Mouse (Mus musculus) kidney, embryonic 14.5 days (tissue): Measurements from ENCODE around the gene Tspan31. TPM values are rescaled to one million over a fixed set of nuclear protein-coding genes. Genes with fewer than 3 reads are reported as not detected.

Experiments used
- ATAC-seq: fragments of 200-750 bp; cut with Nextera tagmentation; 2 replicates; pipeline ENCODE4 v1.8.0; 2017; ENCODE audit warnings: moderate number of reproducible peaks, mild to moderate bottlenecking, moderate TSS enrichment, moderate library complexity; ENCODE audit not compliant: low FRiP score, low TSS enrichment
- H3K27ac ChIP-seq: fragments of 300-500 bp; sonication (generic); 2 replicates; pipeline ENCODE4 v1.5.1; 2014; ENCODE audit warnings: low read depth, mild to moderate bottlenecking, low read length, moderate library complexity, mixed read lengths
- H3K27me3 ChIP-seq: fragments of 300-500 bp; sonication (generic); 2 replicates; pipeline ENCODE4 v1.6.1; 2014; ENCODE audit warnings: mild to moderate bottlenecking, low read length; ENCODE audit not compliant: control insufficient read depth, insufficient read depth
- H3K36me3 ChIP-seq: fragments of 300-500 bp; sonication (generic); 2 replicates; pipeline ENCODE4 v1.6.1; 2014; ENCODE audit warnings: low read length, mixed read lengths; ENCODE audit not compliant: control insufficient read depth, insufficient read depth
- H3K4me1 ChIP-seq: fragments of 300-500 bp; sonication (generic); 2 replicates; pipeline ENCODE4 v1.6.1; 2014; ENCODE audit warnings: low read length, mixed read lengths; ENCODE audit not compliant: control insufficient read depth, insufficient read depth
- H3K4me2 ChIP-seq: fragments of 300-500 bp; sonication (generic); replicated peaks from 2 replicates; pipeline ENCODE4 v1.6.1; 2014; ENCODE audit warnings: low read depth, mild to moderate bottlenecking, low read length
- H3K4me3 ChIP-seq: fragments of 300-500 bp; sonication (generic); 2 replicates; pipeline ENCODE4 v1.5.1; 2014; ENCODE audit warnings: mild to moderate bottlenecking, low read length
- H3K9ac ChIP-seq: fragments of 300-500 bp; sonication (generic); 2 replicates; pipeline ENCODE4 v1.6.1; 2014; ENCODE audit warnings: low read depth, mild to moderate bottlenecking, low read length, moderate library complexity
- H3K9me3 ChIP-seq: fragments of 300-500 bp; sonication (generic); 2 replicates; pipeline ENCODE4 v1.6.1; 2016; ENCODE audit warnings: low read length; ENCODE audit not compliant: control insufficient read depth
- WGBS: fragments of 180-500 bp; shearing (Covaris S2); extraction: QIAGEN DNeasy Blood & Tissue Kit; methylation state at CpG from one replicate; pipeline ENCODE4 v1.1.7; 2014; 5-methylcytosine and 5-hydroxymethylcytosine counted together
- polyA plus RNA-seq: library from polyadenylated mRNA; unstranded; fragments of >200 nt; fragmentation: Nextera tagmentation; extraction: Ambion mirVana; gene quantifications from 2 replicates; pipeline ENCODE4 v1.2.1, GENCODE M21; 2014

Tspan31 gene
- polyA plus RNA-seq, 1 experiment from 2014 or later: 153 TPM

GRCm38 (mm10) chr10:127055406-127055805, 14.7 kb downstream of the Tspan31 start:
- Histone ChIP-seq H3K4me3 (no peak overlapping the region), H3K9ac (no peak overlapping the region), H3K36me3 (peaks cover 16% of the 10 kb centered on the region; the same call in 1 of the 2 replicates), H3K9me3 (no peaks in the 10 kb centered on the region), H3K4me1 (peaks cover 13% of the 10 kb centered on the region), H3K27ac (no peak overlapping the region), H3K27me3 (peaks cover 12% of the 10 kb centered on the region), H3K4me2 (no peak overlapping the region)
- WGBS: 87% methylated on average over 8 of the region's 8 CpGs
- ATAC-seq: no peak

DNA sequence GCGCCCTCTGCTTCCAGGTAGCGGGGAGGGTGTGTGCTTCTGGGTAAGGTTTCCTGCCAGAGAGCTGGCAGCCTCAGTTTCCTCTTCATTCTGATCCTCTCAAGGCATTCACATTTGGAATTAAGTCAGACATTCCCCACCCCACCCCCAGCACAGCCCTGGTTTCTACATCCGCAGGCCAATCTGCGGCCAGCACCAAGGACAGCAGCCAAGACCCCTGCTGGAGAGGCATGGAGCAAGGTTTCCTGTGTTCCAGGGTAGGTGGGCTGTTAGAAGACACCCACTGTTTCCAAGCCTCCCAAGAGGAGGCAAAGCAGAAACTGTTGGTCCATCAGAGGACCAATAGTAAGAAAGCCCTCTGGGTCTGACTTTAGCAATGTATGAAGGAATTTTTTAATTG, 15.4 kb downstream of the Tspan31 start:
- Histone ChIP-seq H3K27me3 (peaks cover 19% of the 10 kb centered on the region), H3K27ac (no peak overlapping the region), H3K36me3 (peaks cover 16% of the 10 kb centered on the region; the same call in 1 of the 2 replicates), H3K4me2 (no peak overlapping the region), H3K9ac (no peak overlapping the region), H3K4me3 (no peak overlapping the region), H3K4me1 (peaks cover 17% of the 10 kb centered on the region), H3K9me3 (no peaks in the 10 kb centered on the region)
- 66% methylated on average over 4 of the region's 4 CpGs for WGBS
- ATAC-seq: no peak

DNA sequence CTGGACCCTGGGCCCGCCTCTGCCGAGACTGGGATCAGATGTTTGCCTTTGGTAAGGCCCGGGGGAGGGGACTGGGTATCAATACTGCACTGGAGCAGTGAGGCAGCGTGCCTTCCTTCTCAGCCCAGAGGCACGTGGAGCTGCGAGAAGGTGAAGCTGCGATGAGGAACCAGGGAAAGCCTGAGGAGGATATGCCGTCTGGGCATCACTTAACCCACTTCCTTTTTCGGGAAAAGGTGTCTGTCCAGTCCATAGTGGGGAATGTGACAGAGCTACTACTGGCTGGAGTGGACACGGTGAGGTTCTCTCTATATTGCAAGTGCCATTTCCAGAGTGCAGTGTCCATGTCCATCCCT, 20.0 kb downstream of the Tspan31 start:
- 0 out of 2 replicates have a peak, but pooled peaks have one; percentile 33 for ATAC-seq
- H3K4me2 ChIP-seq: no peak overlapping the region
- WGBS: 20% methylated on average over 10 of the region's 10 CpGs
- H3K27me3 ChIP-seq: peaks cover 32% of the 10 kb centered on the region
- no peaks in the 10 kb centered on the region; the same call in none of the 2 replicates for H3K36me3 ChIP-seq
- H3K27ac ChIP-seq: no peak overlapping the region
- H3K4me1 ChIP-seq: peaks cover 9% of the 10 kb centered on the region; the same call in 1 of the 2 replicates
- no peak overlapping the region for H3K4me3 ChIP-seq
- no peak overlapping the region for H3K9ac ChIP-seq
- H3K9me3 ChIP-seq: no peaks in the 10 kb centered on the region

DNA sequence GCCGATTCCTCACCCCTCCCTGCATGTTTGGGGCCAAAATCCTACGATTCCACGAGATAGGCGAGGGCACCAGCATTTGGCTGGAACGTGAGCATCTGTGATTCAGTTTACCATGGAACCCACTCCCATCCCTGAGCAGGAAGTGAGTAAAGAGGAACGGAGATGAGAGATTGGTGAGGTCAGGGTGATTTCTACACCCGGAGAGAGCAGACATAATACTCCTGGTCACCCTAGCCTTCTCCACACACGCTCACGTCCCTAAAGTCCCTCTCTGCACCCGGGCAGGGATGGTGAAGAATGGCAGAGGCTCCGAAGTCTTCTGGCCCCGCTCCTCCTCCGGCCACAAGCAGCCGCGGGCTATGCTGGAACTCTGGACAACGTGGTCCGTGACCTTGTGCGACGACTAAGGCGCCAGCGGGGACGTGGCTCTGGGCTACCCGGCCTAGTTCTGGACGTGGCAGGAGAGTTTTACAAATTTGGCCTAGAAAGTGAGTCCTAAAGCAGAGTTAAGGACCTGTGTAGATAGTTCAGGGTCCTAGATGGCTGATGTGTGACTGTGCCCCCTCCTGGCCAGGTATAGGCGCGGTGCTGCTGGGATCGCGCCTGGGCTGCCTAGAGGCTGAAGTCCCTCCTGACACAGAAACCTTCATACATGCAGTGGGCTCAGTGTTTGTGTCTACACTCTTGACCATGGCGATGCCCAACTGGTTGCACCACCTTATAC, 20.5 kb downstream of the Tspan31 start:
- H3K4me2 ChIP-seq: peak overlapping the region; percentile 8
- H3K4me1 ChIP-seq: peaks cover 9% of the 10 kb centered on the region; the same call in 1 of the 2 replicates
- peak overlapping the region; percentile 24; the same call in 1 of the 2 replicates for H3K9ac ChIP-seq
- H3K4me3 ChIP-seq: peak overlapping the region; percentile 22
- ATAC-seq: peak; percentile 24; the same call in 1 of the 2 replicates
- H3K9me3 ChIP-seq: no peaks in the 10 kb centered on the region
- no peak overlapping the region for H3K27ac ChIP-seq
- peaks cover 5% of the 10 kb centered on the region for H3K36me3 ChIP-seq
- peaks cover 32% of the 10 kb centered on the region for H3K27me3 ChIP-seq
- WGBS: 2% methylated on average over 29 of the region's 29 CpGs

DNA sequence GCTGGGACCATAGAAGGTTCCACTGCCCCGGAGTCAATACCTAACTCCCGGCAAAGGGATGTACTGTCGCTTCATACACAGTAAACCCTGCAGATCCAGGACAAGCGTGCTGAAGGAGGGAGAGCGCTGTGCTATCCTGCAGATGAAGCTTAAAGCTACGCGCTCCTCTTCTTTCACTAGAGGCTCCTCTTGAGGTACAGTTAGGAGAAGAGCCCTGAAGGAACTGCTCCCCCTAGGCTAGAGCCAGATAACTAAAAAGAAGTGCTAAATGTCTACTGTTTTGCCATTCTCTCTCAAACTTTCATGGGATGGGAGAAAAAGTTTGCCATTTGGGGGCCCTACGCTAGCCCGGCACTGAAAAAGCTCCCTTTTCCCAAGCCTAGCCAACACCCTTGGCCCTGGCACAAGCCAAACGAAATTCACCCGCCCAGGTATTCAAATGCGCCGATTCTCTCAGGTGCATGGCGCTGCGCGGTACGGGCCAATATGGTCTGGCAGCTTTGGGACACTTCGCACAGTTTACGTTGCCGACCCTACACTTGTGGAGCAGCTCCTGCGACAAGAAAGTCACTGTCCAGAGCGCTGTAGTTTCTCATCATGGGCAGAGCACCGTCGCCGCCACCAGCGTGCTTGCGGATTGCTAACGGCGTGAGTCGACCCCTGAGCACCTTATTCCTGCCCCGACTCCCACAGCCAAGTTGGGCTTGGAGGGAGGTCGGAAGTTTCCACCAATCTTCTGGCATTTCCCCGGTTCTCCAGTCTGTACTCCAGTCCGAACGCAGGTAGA, 21.3 kb downstream of the Tspan31 start:
- Histone ChIP-seq H3K27ac (no peak overlapping the region), H3K9ac (peak overlapping the region; percentile 24; the same call in 1 of the 2 replicates), H3K9me3 (no peaks in the 10 kb centered on the region), H3K4me2 (peak overlapping the region; percentile 8), H3K27me3 (peaks cover 32% of the 10 kb centered on the region), H3K36me3 (peaks cover 10% of the 10 kb centered on the region), H3K4me3 (peak overlapping the region; percentile 22), H3K4me1 (peaks cover 9% of the 10 kb centered on the region; the same call in 1 of the 2 replicates)
- no peak for ATAC-seq
- WGBS: 4% methylated on average over 35 of the region's 35 CpGs

DNA sequence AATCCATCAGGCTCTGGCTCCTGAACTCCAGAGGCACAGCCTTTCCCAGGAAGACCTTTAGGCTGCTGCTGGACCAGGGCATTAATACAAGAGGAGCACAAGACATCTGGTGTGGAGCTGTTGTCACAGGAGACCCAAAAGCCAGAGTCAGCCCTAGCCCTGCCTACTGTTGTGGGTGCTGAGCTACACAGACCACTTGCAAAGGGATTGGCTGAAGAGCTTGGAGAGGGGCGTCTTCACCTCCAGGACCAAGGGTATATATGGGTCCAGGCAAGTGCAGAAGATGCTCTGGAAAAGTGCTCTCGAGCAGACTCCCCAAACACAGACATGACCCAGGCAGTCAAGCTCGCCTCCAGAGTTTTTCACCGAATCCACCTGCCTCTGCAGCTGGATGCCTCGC, 22.1 kb downstream of the Tspan31 start, which contains the start of gene Cyp27b1:
Gene Cyp27b1, plus strand, starts transcription at position 297 of the 400 bp plus-strand sequence.
- Histone ChIP-seq H3K27me3 (peaks cover 32% of the 10 kb centered on the region), H3K4me2 (peak within 1 kb of the TSS; percentile 8), H3K36me3 (peaks cover 16% of the 10 kb centered on the region), H3K9me3 (no peaks in the 10 kb centered on the region), H3K9ac (peak within 1 kb of the TSS; percentile 24; the same call in 1 of the 2 replicates), H3K4me1 (peaks cover 13% of the 10 kb centered on the region; the same call in 1 of the 2 replicates), H3K4me3 (peak within 1 kb of the TSS; percentile 22), H3K27ac (no peak within 1 kb of the TSS)
- 23% methylated on average over 5 of the region's 5 CpGs for WGBS
- ATAC-seq: no peak

GRCm38 (mm10) chr10:127043187-127043586, 26.9 kb downstream of the Tspan31 start:
- H3K4me3 ChIP-seq: peak overlapping the region; percentile 85; the same call in 1 of the 2 replicates
- no peak overlapping the region for H3K9ac ChIP-seq
- H3K4me1 ChIP-seq: peaks cover 11% of the 10 kb centered on the region
- ATAC-seq: no peak; the same call in 1 of the 2 replicates
- 50% methylated on average over 6 of the region's 6 CpGs for WGBS
- peak overlapping the region; percentile 85; the same call in 1 of the 2 replicates for H3K4me2 ChIP-seq
- peaks cover 16% of the 10 kb centered on the region for H3K36me3 ChIP-seq
- peaks cover 11% of the 10 kb centered on the region for H3K27me3 ChIP-seq
- H3K9me3 ChIP-seq: no peaks in the 10 kb centered on the region
- peak overlapping the region; percentile 11; the same call in 1 of the 2 replicates for H3K27ac ChIP-seq

DNA sequence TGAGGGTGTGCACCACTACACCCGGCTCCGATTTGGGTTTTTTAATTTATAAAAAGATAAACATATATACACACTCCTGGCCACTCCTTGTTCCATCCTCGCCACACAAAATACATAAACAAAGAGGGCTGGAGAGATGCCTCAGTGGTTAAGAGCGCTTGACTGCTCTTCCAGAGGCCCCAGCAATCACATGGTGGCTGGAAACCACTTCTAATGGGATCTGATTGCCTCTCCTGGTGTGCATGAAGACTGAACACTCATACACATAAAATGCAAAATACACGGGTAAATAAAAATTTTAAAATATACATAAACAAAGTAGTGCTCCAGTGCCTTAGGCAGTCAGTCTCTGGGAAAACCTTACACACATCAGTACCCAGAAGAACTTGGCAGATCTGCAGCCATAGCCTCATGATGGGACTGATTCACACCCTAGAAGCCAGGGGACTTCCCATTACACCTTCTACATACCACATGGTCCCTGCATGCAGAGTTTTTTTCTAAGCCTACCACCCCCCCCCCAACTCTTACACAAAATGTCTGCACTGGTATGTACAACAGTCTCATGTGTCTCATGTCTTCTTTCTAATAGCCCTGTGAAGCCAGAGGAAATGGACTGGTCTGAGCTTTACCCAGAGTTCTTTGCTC, 27.5 kb downstream of the Tspan31 start:
- peak overlapping the region; percentile 85 for H3K4me2 ChIP-seq
- no peaks in the 10 kb centered on the region for H3K9me3 ChIP-seq
- ATAC-seq: no peak
- H3K27me3 ChIP-seq: peaks cover 5% of the 10 kb centered on the region
- 19% methylated on average over 5 of the region's 5 CpGs for WGBS
- H3K4me1 ChIP-seq: peaks cover 11% of the 10 kb centered on the region
- H3K27ac ChIP-seq: peak overlapping the region; percentile 73
- H3K9ac ChIP-seq: peak overlapping the region; percentile 77
- peaks cover 16% of the 10 kb centered on the region for H3K36me3 ChIP-seq
- H3K4me3 ChIP-seq: peak overlapping the region; percentile 85
